Mouse (Mus musculus) kidney, adult 2 months (tissue): ENCODE results near the gene Wdr13.

Experiments
- CTCF ChIP-seq: fragments of 200-500 bp; conservative IDR thresholded peaks from 2 replicates; pipeline ENCODE4 v1.5.1; 2011; ENCODE audit warnings: low read depth, mild to moderate bottlenecking, control low read depth, low read length, moderate library complexity, mixed read lengths; ENCODE audit not compliant: insufficient read depth, insufficient read length
- POLR2A ChIP-seq: fragments of 200-500 bp; IDR thresholded peaks from one replicate; pipeline ENCODE4 v1.6.1; 2011; ENCODE audit warnings: low read depth, low read length, control low read depth

GRCm38 (mm10) chrX:8105019-8105418 lies 27.7 kb downstream of the Wdr13 start:
- TF ChIP-seq CTCF (no peak), POLR2A (no peak)
